Mouse (Mus musculus): Measurements from ENCODE around the gene Ccna1. TPM values are rescaled to one million over a fixed set of nuclear protein-coding genes. Genes with fewer than 3 reads are reported as not detected.

The Ccna1 gene
- polyA plus RNA-seq, 2 experiments from 2014 or later = not detected

DNA sequence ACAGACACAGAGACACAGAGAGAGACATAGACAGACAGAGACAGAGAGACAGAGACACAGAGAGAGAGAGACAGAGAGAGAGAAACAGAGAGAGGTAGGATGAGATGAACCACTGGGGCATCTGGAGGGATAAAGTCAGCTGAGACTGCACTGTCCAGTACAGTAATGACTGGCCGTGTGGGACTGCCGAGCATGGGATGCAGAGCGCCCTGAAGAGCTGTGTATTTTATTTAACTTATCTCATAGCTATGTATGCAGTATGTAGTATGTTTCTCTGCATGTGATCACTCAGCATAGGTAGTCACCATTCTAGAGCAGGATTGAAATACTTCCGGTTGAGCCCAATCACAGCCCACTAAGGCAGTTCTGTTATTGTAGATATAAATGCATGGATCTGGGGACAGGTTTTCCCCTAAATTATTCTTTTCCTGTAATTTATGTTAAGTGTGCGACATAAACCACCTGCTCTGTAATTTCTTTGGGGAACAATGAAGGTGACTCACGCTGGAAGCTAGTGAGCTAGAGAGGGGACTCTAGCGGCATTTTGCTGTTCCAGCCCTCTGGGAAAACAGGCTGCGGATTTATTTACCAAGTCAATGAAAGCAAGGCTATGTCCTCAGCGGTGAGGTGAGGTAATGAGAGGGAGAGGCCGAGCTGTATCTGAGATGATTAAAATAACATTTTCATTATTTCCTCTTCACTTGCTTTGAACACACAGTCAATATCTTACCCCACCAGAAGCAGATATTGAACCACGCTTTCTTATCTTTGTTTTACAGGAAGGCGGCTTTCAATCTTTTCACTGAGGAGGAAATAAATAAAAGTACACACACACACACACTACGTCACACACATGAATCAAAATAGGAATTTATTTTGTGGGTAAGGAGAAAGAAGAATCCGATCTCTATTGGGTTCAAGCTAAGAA is 10.7 kb upstream of the Ccna1 start:
- ATAC-seq = no peak

DNA sequence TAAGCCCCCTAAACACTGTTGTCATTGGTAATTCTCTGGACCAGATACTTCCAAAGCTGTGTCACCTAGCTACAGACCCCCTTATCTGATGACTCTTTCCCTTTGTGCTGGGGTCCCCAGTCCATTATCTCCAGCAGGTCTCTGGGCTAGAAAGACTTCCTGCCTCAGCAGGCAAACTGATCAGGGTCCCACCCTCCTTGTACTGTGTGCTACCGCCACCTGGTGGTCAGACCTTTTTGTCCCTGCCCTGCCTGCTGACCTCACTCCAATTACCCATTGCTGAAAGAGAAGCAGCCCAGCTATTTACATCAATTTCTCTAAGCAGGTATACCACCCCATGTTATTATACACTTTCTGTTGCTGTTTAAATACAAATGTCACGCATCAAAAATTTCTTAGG is 9.1 kb upstream of the Ccna1 start:
- ATAC-seq = no peak

DNA sequence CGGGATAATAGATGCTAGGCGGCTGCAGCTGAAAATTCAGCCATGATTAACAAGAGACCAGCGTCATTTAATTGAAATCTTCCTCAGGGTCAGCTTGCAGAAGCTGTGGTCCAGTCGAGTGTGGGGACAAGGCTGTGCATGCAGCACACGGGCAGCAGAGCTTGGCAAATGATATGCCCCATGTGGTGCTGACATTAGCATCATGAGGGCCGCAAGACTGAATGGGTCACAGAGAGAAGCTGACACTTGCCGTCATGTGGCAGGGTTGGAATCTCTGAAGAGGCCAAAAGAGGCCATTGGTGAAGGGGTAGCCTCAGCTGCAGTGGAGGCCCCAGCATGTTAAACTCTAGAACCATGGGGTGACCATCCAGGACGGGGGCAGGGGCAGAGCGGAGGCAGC is 7.4 kb upstream of the Ccna1 start:
- ATAC-seq = no peak

DNA sequence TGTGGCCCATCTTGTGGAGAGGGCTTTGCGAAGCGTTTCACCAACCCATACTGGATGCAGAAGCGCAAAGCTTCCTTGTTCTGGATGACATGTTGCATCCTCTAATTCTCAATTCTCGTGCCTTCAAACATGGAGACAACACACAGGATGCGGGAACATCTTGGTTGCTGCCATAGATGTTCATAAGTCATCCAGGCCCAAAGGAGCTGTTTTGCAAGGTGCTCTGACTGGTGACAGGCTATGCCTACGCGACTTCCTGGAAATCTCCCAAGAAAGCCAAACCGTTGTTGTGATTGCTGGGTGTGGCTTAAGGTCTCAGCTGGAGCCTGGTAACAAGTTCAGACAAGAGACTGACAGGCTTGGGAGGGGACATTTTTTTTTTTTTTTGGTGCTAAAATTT is 1.1 kb upstream of the Ccna1 start:
- no peak for ATAC-seq

DNA sequence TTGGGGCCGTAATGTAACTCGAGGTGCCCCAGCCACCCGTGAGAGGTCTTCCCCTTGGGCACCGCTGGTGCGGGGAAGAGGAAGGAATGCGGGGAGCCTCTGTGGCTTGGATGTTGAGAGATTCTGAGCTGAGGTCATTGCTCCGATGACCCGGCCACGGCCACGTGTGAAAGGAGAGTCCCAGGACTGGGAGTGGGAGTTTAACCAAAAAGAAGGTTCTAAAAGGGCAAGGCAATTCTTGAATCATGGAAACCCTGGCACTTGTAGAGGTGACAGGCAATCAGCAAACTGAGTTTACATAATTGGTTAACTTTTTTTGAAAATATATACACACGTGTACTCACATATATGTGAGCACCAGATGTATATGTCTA is 433 bp upstream of the Ccna1 start:
- ATAC-seq = no peak

DNA sequence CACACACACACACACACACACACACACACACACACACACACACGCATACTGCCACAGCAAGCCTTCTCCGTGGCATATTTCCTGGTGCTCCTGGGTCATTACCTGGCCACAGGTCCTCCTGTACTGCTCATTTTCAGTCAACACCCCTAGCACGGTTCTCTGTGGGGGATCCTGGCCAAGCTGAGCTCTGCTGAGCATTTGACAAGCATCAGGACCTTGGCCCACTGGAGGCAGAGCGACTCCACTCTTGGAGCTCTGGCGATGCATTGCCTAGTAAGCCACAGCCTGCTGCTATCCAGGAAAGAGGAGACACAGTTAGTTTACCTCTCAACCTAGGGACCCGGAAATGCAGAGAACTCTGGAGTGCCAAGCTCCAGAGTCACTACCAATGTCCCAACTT is 1.1 kb downstream of the Ccna1 start:
- no peak for ATAC-seq

DNA sequence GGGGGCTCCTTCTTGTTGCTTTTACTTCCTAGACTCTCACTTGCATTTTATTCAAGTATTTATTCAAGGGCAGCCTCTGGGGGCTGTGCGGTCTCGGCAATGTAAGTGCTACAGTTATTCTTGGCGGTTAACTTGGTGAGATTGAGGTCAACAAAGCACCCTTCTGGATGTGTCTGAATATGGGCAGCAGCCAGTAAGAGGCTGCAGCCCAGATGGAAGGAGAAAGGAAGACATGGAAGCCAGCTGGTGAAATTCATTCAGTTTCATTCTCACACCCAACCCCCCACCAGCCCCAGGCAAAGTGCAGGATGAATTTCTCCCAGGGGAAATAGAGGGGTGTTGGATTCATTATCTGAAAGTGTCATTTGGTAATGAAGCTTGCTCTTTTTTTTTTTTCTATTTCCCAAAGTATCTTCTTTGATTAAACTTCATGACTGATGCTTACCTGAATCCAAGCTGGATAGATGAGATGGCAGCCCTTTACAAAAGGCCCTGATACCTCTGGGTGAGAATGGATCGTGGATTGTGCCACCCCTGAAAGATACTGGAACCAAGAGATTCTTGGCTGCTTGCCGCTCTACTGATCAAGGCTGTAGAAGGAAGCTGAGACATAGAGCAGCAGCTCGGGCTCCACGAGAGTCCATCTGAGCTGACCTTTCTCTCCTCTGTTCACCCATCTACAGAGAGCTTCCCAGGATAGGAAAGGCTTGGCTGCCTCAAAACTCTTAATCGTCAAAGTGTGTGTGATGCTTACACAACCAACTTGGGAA is 10.5 kb downstream of the Ccna1 start:
- no peak for ATAC-seq

DNA sequence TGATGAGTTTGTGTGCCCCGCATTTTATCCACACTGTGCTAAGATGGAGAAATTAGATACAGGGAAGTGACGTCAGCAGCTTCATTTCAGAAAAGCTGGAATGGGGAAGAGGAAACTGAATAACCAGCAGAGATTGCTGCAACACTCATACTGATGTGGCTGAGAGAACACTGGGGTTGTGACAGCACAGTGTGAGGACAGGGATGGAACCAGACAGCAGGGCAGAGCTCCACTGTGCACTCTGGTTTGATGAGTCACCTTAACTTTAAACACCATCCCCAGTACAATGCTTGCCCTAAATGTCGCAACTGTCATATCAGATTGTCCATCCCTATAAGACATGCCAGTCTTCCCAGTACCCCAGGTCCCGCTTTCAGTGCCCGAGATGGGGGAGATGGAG is 17.7 kb downstream of the Ccna1 start:
- no peak for ATAC-seq

DNA sequence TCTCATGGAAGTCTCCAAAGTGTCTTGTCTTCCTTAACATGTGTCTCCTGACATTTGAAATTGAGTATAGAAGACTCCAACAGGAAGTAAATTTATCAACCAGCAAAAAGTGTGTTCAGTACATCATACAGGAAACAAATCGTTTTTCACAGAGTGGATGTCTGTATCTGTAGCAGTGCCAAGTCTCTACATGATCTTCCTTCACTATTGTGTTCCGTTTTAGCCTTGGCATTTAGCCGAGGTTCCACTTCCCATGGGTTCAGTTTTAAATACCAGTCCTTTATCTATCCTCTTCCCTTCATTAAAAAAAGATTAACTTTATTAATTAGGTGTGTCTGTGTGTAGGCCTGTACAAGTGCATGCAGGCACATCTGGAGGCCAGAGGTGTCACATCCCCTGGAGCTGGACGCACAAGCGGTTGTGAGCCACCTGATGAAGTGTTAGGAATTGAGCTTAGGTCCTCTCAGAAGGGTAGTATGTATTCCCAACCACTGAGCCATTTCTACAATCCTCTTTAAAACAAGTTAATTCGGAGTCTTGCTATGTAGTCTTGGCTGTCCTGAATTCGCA is 27.9 kb downstream of the Ccna1 start:
- no peak for ATAC-seq

DNA sequence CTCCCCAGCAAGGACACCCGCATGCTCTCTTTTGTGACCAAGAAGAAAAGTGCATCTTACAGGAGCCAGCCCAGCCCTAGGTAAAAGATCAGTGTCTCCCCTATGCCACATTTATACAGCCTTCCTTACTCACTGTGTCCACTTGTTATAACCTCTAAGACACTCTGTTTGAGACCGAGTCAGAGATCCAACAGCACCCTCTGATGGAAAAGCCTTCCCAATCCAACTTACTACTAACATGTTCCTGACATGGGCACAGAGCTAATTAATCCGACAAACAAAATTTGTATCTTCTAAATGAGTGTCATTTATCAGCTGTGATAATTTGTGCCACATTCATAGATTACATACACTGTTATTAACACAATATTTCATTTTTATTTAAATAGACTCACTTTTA is 29.8 kb downstream of the Ccna1 start:
- ATAC-seq = no peak

DNA sequence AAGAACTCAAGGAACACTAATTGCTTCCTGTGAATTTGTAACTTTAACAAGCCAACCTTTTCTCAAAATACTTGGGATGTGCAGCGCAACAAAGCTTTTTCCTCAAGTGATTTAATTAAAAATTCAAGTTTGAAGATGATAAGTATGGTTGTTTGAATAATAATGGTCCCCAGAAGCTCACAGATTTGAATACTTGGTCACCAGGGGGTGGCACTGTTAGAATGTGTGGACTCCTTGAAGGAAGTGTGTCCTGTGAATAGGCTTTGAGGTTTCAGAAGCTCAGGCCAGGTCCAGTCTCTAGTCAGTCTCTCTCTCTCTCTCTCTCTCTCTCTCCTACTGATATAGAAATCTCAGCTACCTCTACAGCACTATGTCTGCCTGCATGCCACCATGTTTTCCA is 32.0 kb downstream of the Ccna1 start:
- ATAC-seq = no peak

DNA sequence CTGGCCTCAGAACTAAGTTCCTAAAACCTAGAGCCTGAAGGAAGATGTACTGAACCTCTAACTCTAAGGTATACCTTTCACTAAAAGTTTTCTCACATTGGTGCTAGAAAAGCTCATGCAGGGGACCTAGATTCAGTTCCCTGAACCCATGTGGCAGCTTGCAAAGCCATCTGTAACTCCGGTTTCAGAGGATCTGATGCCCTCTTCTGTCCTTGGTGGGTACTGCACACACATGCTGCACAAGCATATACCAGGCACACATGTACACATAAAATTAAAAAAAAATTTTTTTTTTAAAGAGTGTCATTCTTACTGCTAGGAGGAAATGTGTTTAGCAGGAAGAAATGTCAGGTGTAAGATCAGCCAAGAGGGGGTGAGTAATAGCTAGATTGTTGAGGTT is 33.1 kb downstream of the Ccna1 start:
- no peak for ATAC-seq

DNA sequence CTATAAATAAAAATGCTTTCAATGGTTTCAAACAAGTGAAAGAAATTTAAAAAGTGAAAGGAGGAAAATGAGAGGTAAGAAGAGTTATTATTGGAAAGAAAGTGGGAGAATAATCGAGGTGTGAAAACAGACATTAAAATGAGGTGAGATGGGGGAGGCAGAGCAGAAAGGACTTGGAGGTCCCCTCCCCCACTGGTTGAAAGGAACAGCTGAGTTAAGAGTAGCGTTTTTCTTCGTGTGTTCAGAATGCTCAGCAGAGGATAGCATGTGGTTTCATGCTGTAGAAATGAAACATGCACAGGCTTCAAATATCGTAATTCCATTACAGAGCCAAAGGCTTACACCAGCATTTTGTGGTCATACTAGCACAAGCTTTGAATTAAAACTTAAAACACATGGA is 42.8 kb downstream of the Ccna1 start:
- no peak for ATAC-seq

DNA sequence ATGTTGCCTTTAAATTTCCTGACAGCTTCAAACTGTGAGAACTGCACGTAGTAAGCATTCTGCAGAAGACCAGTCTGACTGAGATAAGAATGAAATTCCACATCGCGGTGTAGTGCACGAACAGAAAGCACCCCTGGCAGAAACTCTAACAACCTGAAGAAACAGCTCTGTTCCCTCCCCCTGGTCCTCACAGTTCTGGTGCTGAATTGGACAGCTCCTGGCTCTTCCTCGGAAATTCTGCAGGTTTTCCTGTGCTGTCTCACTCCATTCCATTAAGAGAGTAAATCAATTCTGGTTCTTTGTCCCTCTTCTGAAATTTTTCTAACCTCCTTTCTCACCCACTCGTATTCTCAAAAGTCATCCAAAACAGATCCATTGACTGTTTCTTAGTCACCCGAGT is 43.6 kb downstream of the Ccna1 start:
- no peak for ATAC-seq

DNA sequence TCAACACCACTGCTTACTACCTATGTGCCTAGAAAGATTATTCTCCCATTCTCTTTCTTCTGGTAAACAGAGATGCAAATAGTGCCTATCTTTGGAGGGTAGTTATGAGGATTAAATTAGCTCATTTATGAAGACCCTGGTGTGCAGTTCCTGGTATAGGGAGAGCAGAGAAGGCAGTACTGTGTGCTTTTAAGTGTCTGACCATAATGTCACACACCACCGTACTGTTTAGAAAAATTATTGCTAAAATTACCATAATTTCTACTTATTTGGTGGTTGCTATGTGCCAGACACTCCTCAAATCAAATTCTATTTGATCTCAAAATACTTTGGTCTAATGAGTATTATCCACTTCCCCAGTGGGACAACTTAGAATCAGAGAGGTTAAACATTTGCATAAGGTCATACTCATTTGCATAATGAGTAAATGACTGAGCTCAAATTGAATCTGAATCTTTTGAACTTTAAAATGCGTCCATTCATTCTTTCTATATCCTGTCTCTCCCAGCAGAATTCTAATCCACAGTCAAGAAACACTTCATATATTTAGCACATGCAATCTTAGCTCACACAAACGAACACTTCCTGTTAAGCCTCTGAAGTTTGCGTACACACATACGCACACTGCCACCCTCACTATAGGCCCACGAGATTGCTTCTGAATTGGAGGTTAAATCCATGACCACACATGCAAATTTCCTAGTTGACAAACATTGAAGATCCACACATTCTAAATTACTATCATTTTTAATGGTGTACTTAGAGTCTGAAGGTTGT is 46.1 kb downstream of the Ccna1 start:
- ATAC-seq = no peak

DNA sequence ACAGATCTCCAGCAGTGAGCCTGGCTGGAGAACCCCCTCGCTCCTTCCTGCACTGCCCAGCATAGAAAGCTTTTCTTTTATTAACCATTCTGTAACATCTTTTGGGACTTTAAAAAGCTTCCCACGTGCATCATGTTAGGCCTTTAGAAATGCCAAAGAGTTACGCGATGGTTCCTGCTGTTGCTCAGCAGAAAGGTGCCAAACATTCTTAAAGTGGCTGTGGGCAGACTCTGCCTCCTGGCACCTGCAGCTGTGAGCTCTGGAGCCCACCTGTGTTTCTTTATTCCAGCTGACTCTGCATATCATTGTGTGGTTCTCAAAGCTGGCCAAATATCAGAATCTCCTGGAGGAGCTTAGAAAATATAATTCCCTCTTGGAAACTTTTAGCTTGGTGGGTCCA is 51.3 kb downstream of the Ccna1 start:
- no peak for ATAC-seq

DNA sequence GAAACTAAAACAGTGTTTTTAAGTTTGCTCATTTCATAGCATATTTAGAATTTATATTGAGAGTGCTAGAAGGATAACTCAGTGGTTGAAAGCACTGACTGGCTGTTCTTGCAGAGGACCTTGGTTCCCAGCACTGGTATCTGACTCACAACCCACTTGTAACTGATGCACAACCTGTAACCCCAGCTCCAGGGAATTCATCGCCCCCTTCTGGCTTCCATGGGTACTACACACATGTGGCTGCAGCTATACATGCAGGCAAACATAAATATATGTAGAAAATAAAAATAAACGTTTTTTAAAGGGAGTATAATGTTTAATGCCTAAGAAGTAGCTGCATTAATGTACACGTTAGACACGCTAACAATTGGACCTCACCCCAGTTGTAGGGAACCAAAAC is 53.6 kb downstream of the Ccna1 start:
- no peak for ATAC-seq

Other genes starting within 250 kb of the Ccna1 start
- 1 to 10 TPM; 3.5 to 6.4 TPM for gene Rfxap, start 247.7 kb downstream of the Ccna1 start, polyA plus RNA-seq (2017; shearing (Covaris generic))
- not detected for gene Sertm1, start 139.6 kb downstream of the Ccna1 start, polyA plus RNA-seq (2017; shearing (Covaris generic))
- 10 to 100 TPM; 21.3 to 24.7 TPM for gene Spg20, start 56.6 kb upstream of the Ccna1 start, polyA plus RNA-seq (2017; shearing (Covaris generic))
- not detected for gene Ccdc169, start 81.8 kb upstream of the Ccna1 start, polyA plus RNA-seq (2017; shearing (Covaris generic))
- gene Sohlh2, start 126.5 kb upstream of the Ccna1 start, polyA plus RNA-seq (2017; shearing (Covaris generic)) = not detected
- under 1 TPM; 0.16 to 0.50 TPM for gene Dclk1, start 186.9 kb upstream of the Ccna1 start, polyA plus RNA-seq (2017; shearing (Covaris generic))